Mouse (Mus musculus): Measurements from ENCODE around the gene Fbxl16. TPM values are rescaled to one million over a fixed set of nuclear protein-coding genes. Genes with fewer than 3 reads are reported as not detected.

The Fbxl16 gene
- polyA plus RNA-seq, 1 experiment from 2014 or later: 1.3 TPM

DNA sequence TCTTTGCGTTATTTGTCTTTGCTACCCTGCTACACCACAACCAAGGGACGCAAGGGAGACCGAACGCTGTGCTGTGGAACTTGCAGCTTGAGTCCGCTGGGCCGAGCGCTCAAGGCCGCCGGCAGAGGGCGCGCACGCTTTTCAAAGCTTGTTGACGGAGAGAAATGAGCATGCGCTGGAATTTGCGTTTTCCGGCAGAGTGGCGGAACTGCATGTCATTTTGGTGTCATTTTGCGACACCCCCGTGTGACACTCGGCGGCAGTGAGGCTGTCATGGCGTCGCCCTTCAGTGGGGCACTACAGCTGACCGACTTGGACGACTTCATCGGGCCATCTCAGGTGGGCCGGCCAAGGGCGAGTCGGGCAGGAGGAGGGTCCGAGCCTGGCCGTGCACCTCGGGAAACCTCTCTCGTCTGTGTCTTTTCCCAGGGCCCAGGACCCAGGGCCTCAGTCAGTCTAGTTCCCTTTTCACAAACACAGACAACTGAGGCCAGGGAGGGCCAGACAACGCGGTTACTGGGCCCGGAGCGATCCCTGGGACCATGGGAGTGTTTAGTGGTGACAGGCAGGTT is 35.2 kb upstream of the Fbxl16 start, which contains the start of gene Narfl:
Gene Narfl (plus strand): TSS at position 228 of the 572 bp plus-strand sequence.
- peak within 1 kb of the TSS; percentile 77 for H3K4me2 ChIP-seq (replicated peaks; ENCODE audit: low read depth)
- H3K9ac ChIP-seq (ENCODE audit: low read length): peak within 1 kb of the TSS; percentile 87
- peak; percentile 84 for ATAC-seq (ENCODE audit: low FRiP score, low TSS enrichment)
- H3K27me3 ChIP-seq (ENCODE audit: control insufficient read depth, insufficient read depth, low read length): no peaks in the 10 kb centered on the region
- H3K4me3 ChIP-seq (ENCODE audit: low read depth, low read length): peak within 1 kb of the TSS; percentile 71
- H3K36me3 ChIP-seq (ENCODE audit: control insufficient read depth, insufficient read depth, low read length): no peaks in the 10 kb centered on the region; the same call in 1 of the 2 replicates
- no peaks in the 10 kb centered on the region for H3K9me3 ChIP-seq (ENCODE audit: control insufficient read depth, low read length)
- H3K27ac ChIP-seq (replicated peaks): no peak within 1 kb of the TSS; the same call in 1 of the 2 replicates
- DNase-seq (ENCODE audit: low spot score): peak; percentile 98
- peaks cover 3% of the 10 kb centered on the region for H3K4me1 ChIP-seq (replicated peaks; ENCODE audit: control insufficient read depth, insufficient read depth)
- TF ChIP-seq CTCF (IDR thresholded peaks at IDR 0.05; ENCODE audit: low read depth) (peak; percentile 100), EP300 (optimal IDR thresholded peaks at IDR 0.05) (no peak)
- under 1% methylated on average over 37 of the region's 37 CpGs for WGBS

DNA sequence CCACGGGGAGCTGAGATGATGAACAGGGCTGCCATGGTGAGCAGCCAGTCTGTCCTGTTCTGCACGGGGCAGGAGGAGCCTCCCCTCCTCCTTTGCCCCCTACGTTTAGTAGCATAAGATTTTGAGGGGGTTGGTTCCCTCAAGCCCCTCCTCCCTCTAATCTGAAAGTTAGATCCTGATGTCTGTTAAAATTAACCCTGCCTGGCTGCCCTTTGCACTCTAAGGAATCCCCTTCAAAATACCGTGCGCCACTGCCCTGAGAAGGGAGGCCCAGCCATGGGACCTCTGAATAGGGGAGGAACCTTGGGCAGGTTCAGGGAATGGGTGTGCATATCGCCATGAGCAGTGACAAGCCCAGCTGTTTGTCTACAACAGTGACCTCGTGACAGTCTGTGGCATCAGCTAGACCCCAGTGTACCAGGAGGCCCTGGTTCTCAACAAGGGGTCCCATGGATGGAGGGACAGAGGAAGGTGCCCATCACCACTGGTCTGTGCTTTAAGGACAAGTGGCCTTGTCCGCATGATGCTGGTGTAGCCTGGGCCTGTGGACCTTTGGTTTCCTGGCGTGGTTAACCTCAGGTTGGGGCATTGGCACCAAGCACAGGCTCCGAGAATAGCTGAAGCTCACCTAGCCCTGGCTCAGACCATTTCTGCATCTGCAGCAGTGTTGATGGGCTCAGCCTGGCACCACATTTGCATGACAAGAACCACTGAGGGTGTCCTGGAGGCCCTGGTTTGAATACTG is 33.4 kb upstream of the Fbxl16 start:
- peaks cover 3% of the 10 kb centered on the region for H3K4me1 ChIP-seq (replicated peaks; ENCODE audit: control insufficient read depth, insufficient read depth)
- no peak overlapping the region for H3K4me3 ChIP-seq (ENCODE audit: low read depth, low read length)
- no peaks in the 10 kb centered on the region; the same call in 1 of the 2 replicates for H3K36me3 ChIP-seq (ENCODE audit: control insufficient read depth, insufficient read depth, low read length)
- TF ChIP-seq CTCF (IDR thresholded peaks at IDR 0.05; ENCODE audit: low read depth) (no peak), EP300 (optimal IDR thresholded peaks at IDR 0.05) (no peak)
- no peaks in the 10 kb centered on the region for H3K27me3 ChIP-seq (ENCODE audit: control insufficient read depth, insufficient read depth, low read length)
- DNase-seq (ENCODE audit: low spot score): no peak
- no peak overlapping the region for H3K9ac ChIP-seq (ENCODE audit: low read length)
- 79% methylated on average over 10 of the region's 10 CpGs for WGBS
- H3K27ac ChIP-seq (replicated peaks): no peak overlapping the region
- no peak for ATAC-seq (ENCODE audit: low FRiP score, low TSS enrichment)
- H3K9me3 ChIP-seq (ENCODE audit: control insufficient read depth, low read length): no peaks in the 10 kb centered on the region
- H3K4me2 ChIP-seq (replicated peaks; ENCODE audit: low read depth): no peak overlapping the region

DNA sequence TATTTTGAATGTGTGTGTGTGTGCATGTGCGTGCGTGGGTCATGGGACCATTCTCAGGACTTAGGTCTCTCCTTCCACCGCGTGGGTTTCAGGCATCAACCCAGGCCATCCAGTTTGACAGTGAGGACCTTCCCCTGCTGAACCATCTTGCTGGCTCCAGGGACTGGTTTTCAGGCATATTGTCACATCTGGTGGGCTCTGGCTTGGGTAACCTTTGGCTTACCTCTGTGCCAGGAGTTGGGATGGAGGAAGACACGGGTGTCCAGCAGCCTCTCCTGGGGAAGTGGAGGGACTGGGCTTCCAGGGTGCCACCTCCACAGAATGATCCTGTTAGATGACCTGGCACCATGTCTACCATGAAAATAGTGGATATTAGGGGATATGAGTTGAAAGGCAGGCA is 30.9 kb upstream of the Fbxl16 start:
- DNase-seq (ENCODE audit: low spot score) (no peak), ATAC-seq (ENCODE audit: low FRiP score, low TSS enrichment) (no peak)
- TF ChIP-seq CTCF (IDR thresholded peaks at IDR 0.05; ENCODE audit: low read depth) (no peak), EP300 (optimal IDR thresholded peaks at IDR 0.05) (no peak)
- H3K27ac ChIP-seq (replicated peaks): no peak overlapping the region
- H3K4me1 ChIP-seq (replicated peaks; ENCODE audit: control insufficient read depth, insufficient read depth): peaks cover 3% of the 10 kb centered on the region
- WGBS: 91% methylated on average over 5 of the region's 5 CpGs
- H3K9ac ChIP-seq (ENCODE audit: low read length): no peak overlapping the region
- no peak overlapping the region for H3K4me2 ChIP-seq (replicated peaks; ENCODE audit: low read depth)
- H3K27me3 ChIP-seq (ENCODE audit: control insufficient read depth, insufficient read depth, low read length): no peaks in the 10 kb centered on the region
- no peak overlapping the region for H3K4me3 ChIP-seq (ENCODE audit: low read depth, low read length)
- H3K36me3 ChIP-seq (ENCODE audit: control insufficient read depth, insufficient read depth, low read length): peaks cover 5% of the 10 kb centered on the region; the same call in 1 of the 2 replicates
- no peaks in the 10 kb centered on the region for H3K9me3 ChIP-seq (ENCODE audit: control insufficient read depth, low read length)

DNA sequence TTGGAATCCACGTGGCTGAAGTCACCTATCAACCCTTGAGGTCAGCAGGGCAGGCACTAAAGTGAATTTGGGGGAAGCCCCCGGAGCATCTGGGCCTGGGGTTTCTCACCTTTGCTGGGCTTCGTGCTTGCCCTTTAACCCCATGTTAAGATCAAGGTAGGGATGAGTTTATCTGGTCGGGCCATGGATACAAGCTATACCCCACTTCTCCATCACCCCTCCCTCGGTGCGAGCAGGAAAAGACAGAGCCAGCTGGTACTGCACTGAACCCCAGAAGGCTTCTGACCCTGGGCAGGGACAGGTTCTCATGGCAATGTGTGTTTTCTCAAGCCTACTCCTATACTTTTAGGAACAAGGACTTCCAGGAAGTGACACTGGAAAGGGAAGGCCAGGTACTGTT is 27.5 kb upstream of the Fbxl16 start:
- Histone ChIP-seq H3K4me3 (ENCODE audit: low read depth, low read length) (no peak overlapping the region), H3K27ac (replicated peaks) (no peak overlapping the region), H3K9ac (ENCODE audit: low read length) (no peak overlapping the region), H3K4me1 (replicated peaks; ENCODE audit: control insufficient read depth, insufficient read depth) (peaks cover 5% of the 10 kb centered on the region), H3K9me3 (ENCODE audit: control insufficient read depth, low read length) (no peaks in the 10 kb centered on the region), H3K27me3 (ENCODE audit: control insufficient read depth, insufficient read depth, low read length) (no peaks in the 10 kb centered on the region), H3K36me3 (ENCODE audit: control insufficient read depth, insufficient read depth, low read length) (peaks cover 5% of the 10 kb centered on the region; the same call in 1 of the 2 replicates), H3K4me2 (replicated peaks; ENCODE audit: low read depth) (no peak overlapping the region)
- no peak for ATAC-seq (ENCODE audit: low FRiP score, low TSS enrichment)
- 67% methylated on average over 6 of the region's 6 CpGs for WGBS
- TF ChIP-seq CTCF (IDR thresholded peaks at IDR 0.05; ENCODE audit: low read depth): no peak
- TF ChIP-seq EP300 (optimal IDR thresholded peaks at IDR 0.05): no peak
- no peak for DNase-seq (ENCODE audit: low spot score)

DNA sequence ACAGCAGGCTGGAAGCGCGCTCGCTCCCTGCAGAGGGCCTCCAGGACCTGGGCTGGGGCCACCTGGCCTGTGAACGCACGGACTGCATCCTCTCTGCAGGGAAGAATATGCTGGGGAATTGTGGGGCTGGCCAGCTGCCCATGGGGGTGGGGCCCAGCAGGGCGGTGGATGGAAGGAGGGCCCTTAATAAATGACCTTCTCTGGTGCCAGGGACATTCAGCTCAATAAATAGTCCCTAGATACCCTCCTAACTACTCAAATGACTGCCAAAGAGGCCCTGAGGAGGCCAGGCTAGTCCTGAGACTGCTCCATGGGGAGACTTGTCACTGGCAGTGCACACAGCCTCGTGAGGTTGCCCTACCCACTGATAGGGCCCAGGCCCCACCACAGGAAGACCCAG is 25.8 kb upstream of the Fbxl16 start:
- peaks cover 5% of the 10 kb centered on the region; the same call in 1 of the 2 replicates for H3K36me3 ChIP-seq (ENCODE audit: control insufficient read depth, insufficient read depth, low read length)
- no peak for TF ChIP-seq CTCF (IDR thresholded peaks at IDR 0.05; ENCODE audit: low read depth)
- no peak for TF ChIP-seq EP300 (optimal IDR thresholded peaks at IDR 0.05)
- no peak for ATAC-seq (ENCODE audit: low FRiP score, low TSS enrichment)
- no peak overlapping the region for H3K4me2 ChIP-seq (replicated peaks; ENCODE audit: low read depth)
- no peak overlapping the region for H3K9ac ChIP-seq (ENCODE audit: low read length)
- no peak for DNase-seq (ENCODE audit: low spot score)
- H3K4me3 ChIP-seq (ENCODE audit: low read depth, low read length): no peak overlapping the region
- H3K4me1 ChIP-seq (replicated peaks; ENCODE audit: control insufficient read depth, insufficient read depth): peaks cover 5% of the 10 kb centered on the region
- H3K27ac ChIP-seq (replicated peaks): no peak overlapping the region
- WGBS: 66% methylated on average over 7 of the region's 7 CpGs
- no peaks in the 10 kb centered on the region for H3K9me3 ChIP-seq (ENCODE audit: control insufficient read depth, low read length)
- no peaks in the 10 kb centered on the region for H3K27me3 ChIP-seq (ENCODE audit: control insufficient read depth, insufficient read depth, low read length)

Data from stomach, postnatal 0 days (tissue).